Mouse (Mus musculus) pancreas, adult 10 weeks (tissue): ENCODE data around the gene Gm8897. TPM values are rescaled to one million over a fixed set of nuclear protein-coding genes. Genes with fewer than 3 reads are reported as not detected.

ENCODE experiments used
- polyA plus RNA-seq: library from polyadenylated mRNA; stranded (reverse); fragments of 350-450 nt; fragmentation: Illumina TruSeq; extraction: RNeasy Lipid Tissue Mini Kit (QIAGEN cat#74804); gene quantifications from one replicate; pipeline ENCODE4 v1.2.3, GENCODE M21; 2015; ENCODE audit warnings: low read depth, low replicate concordance; ENCODE audit not compliant: insufficient read depth

The Gm8897 gene
- polyA plus RNA-seq: not detected

GRCm38 (mm10) chr5:11416118-11416517, at the start of gene Gm8897:
Gene Gm8897, plus strand, starts transcription at chr5:11416418.

Other genes starting within 250 kb of the Gm8897 start
- gene Gm5861, start 233.3 kb upstream of the Gm8897 start, polyA plus RNA-seq: not detected
- not detected for gene Gm8890, start 160.4 kb upstream of the Gm8897 start, polyA plus RNA-seq
- gene Speer1, start 74.9 kb upstream of the Gm8897 start, polyA plus RNA-seq: not detected
- gene Gm8906, start 86.3 kb downstream of the Gm8897 start, polyA plus RNA-seq: not detected
- not detected for gene Gm6460, start 178.5 kb downstream of the Gm8897 start, polyA plus RNA-seq